Mouse (Mus musculus) embryonic facial prominence, embryonic 13.5 days (tissue): ENCODE measurements around the gene Secisbp2l. TPM values are rescaled to one million over a fixed set of nuclear protein-coding genes. Genes with fewer than 3 reads are reported as not detected.

Experiments used
- ATAC-seq: fragments of 200-750 bp; cut with Nextera tagmentation; 2 replicates; pipeline ENCODE4 v1.8.0; 2017; ENCODE audit warnings: low read depth; ENCODE audit not compliant: insufficient number of reproducible peaks, insufficient read depth, low FRiP score, low TSS enrichment
- H3K27ac ChIP-seq: fragments of 300-500 bp; sonication (generic); 2 replicates; pipeline ENCODE4 v1.5.1; 2015; ENCODE audit warnings: moderate library complexity, mild to moderate bottlenecking, inconsistent platforms
- H3K27me3 ChIP-seq: fragments of 300-500 bp; sonication (generic); 2 replicates; pipeline ENCODE4 v1.6.1; 2015; ENCODE audit warnings: mild to moderate bottlenecking, inconsistent platforms
- H3K36me3 ChIP-seq: fragments of 300-500 bp; sonication (generic); 2 replicates; pipeline ENCODE4 v1.6.1; 2015; ENCODE audit warnings: mild to moderate bottlenecking, inconsistent platforms
- H3K4me1 ChIP-seq: fragments of 300-500 bp; sonication (generic); 2 replicates; pipeline ENCODE4 v1.6.1; 2015; ENCODE audit warnings: inconsistent platforms
- H3K4me2 ChIP-seq: fragments of 300-500 bp; sonication (generic); 2 replicates; pipeline ENCODE4 v1.6.1; 2015; ENCODE audit warnings: moderate library complexity, mild to moderate bottlenecking, inconsistent platforms
- H3K4me3 ChIP-seq: fragments of 300-500 bp; sonication (generic); 2 replicates; pipeline ENCODE4 v1.5.1; 2015; ENCODE audit warnings: mild to moderate bottlenecking, inconsistent platforms
- H3K9ac ChIP-seq: fragments of 300-500 bp; sonication (generic); 2 replicates; pipeline ENCODE4 v1.6.1; 2015; ENCODE audit warnings: mild to moderate bottlenecking, inconsistent platforms
- H3K9me3 ChIP-seq: fragments of 300-500 bp; sonication (generic); 2 replicates; pipeline ENCODE4 v1.6.1; 2016; ENCODE audit warnings: inconsistent platforms
- WGBS: fragments of 180-500 bp; shearing (Covaris S2); methylation state at CpG from one replicate; pipeline ENCODE4 v1.1.7; 2015; ENCODE audit warnings: mixed read lengths; 5-methylcytosine and 5-hydroxymethylcytosine counted together
- polyA plus RNA-seq: library from polyadenylated mRNA; unstranded; fragments of >200 nt; fragmentation: Nextera tagmentation; extraction: Ambion mirVana; gene quantifications from 2 replicates; pipeline ENCODE4 v1.2.1, GENCODE M21; 2015

Gene Secisbp2l
- polyA plus RNA-seq, 1 experiment from 2014 or later, result 21.5 TPM

DNA sequence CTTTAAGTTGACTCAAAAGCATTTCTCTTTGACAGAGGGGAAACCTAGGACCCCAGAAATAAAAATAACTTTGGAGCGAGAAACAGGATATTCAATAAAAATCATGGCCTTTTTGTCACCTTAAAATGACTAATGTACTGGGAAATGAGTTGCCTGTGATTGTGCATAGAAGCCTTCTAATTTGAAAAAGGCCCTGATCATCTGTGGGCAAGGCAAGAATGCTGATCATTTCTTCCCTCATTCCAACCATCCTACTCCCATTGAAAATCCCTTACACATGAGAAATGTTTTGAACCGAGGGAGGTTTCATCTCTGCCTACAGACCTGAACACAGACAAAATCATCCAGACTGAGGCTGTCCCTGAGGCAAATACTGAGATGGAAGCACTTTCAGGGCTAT is 79.8 kb downstream of the Secisbp2l start:
- Histone ChIP-seq H3K27ac (no peak overlapping the region), H3K9me3 (no peaks in the 10 kb centered on the region), H3K4me2 (no peak overlapping the region), H3K4me3 (no peak overlapping the region), H3K36me3 (no peaks in the 10 kb centered on the region), H3K4me1 (peaks cover 8% of the 10 kb centered on the region; the same call in 1 of the 2 replicates), H3K27me3 (no peaks in the 10 kb centered on the region), H3K9ac (no peak overlapping the region)
- ATAC-seq, result no peak
- 78% methylated on average over 2 of the region's 2 CpGs for WGBS

GRCm38 (mm10) chr2:125701606-125702005 is 81.1 kb downstream of the Secisbp2l start:
- no peak overlapping the region for H3K27ac ChIP-seq
- H3K9me3 ChIP-seq, result no peaks in the 10 kb centered on the region
- ATAC-seq, result no peak
- H3K4me2 ChIP-seq, result no peak overlapping the region
- 92% methylated on average over 2 of the region's 2 CpGs for WGBS
- H3K36me3 ChIP-seq, result no peaks in the 10 kb centered on the region
- no peak overlapping the region for H3K4me3 ChIP-seq
- H3K4me1 ChIP-seq, result peaks cover 8% of the 10 kb centered on the region; the same call in 1 of the 2 replicates
- no peak overlapping the region for H3K9ac ChIP-seq
- no peaks in the 10 kb centered on the region for H3K27me3 ChIP-seq

DNA sequence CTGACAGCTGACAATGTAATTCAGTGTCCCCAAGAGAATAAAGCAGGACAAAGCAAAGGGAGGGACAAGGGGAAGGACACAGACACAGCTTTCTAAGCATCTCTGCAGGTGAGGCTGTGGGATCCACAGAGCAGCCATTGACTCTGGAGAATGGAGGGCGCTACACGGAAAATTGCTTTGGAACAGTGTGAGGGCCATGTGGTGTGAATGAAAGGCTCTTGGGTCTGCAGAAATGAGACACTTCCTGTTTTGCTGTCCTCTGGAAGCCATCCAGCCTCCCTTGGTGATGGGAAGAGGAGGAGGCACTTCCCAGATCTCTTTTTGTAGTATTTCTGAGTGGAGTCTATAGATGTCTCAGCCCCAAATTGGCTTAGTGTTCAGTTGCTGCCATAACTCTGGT is 86.5 kb downstream of the Secisbp2l start:
- H3K4me1 ChIP-seq, result peaks cover 6% of the 10 kb centered on the region
- no peaks in the 10 kb centered on the region for H3K36me3 ChIP-seq
- no peak overlapping the region for H3K9ac ChIP-seq
- H3K4me2 ChIP-seq, result no peak overlapping the region
- WGBS, result 47% methylated on average over 2 of the region's 2 CpGs
- no peak overlapping the region for H3K4me3 ChIP-seq
- no peak for ATAC-seq
- H3K9me3 ChIP-seq, result no peaks in the 10 kb centered on the region
- no peaks in the 10 kb centered on the region for H3K27me3 ChIP-seq
- no peak overlapping the region for H3K27ac ChIP-seq

DNA sequence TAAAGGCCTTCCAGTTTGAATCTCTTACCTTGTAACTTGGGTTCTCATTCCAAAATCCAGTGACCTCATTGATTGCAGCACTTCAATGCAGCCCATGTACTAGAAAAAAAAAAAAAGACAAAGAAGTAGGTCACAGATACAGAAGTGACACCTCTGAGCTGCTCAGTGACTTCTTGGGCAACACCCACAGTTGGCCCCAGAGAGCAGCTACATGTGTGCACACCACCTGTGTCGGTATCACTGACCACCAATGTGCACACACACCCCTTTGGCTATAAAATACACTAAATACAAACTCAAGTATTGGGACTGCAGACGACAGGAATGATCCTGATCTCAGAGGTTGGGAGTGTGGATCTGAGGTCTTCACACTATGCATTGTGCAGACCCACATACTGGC is 87.9 kb downstream of the Secisbp2l start:
- H3K4me3 ChIP-seq, result no peak overlapping the region
- 76% methylated on average over 2 of the region's 2 CpGs for WGBS
- H3K9me3 ChIP-seq, result no peaks in the 10 kb centered on the region

DNA sequence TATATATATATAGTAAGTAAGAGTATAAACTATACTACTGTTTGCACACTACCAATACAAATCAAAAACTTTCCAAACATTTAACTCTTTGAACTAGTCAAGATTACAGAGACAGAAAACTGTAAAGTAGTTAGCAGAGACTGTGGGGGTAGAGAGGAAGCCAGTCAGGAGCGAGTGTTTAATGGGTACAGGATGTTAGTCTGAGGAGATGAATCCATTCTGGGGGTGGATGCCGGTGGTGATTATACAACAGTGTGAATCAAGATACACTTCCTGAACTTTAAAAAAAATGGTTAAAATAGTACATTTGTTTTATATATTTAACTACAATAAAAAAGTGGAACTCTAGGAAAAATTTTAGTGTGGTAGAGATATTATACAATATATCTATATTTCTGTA is 90.7 kb downstream of the Secisbp2l start:
- 32% methylated on average over 2 of the region's 2 CpGs for WGBS
- ATAC-seq, result no peak

More for the DNA sequence above, 87.9 kb downstream of the Secisbp2l start:
- no peak overlapping the region for H3K27ac ChIP-seq
- peaks cover 6% of the 10 kb centered on the region for H3K4me1 ChIP-seq
- no peak overlapping the region for H3K4me2 ChIP-seq
- H3K27me3 ChIP-seq, result no peaks in the 10 kb centered on the region
- ATAC-seq, result no peak
- H3K9ac ChIP-seq, result no peak overlapping the region
- H3K36me3 ChIP-seq, result no peaks in the 10 kb centered on the region

More for the DNA sequence above, 90.7 kb downstream of the Secisbp2l start:
- Histone ChIP-seq H3K27ac (no peak overlapping the region), H3K9me3 (no peaks in the 10 kb centered on the region), H3K4me3 (no peak overlapping the region), H3K9ac (no peak overlapping the region), H3K36me3 (no peaks in the 10 kb centered on the region), H3K4me1 (peaks cover 6% of the 10 kb centered on the region), H3K4me2 (no peak overlapping the region), H3K27me3 (no peaks in the 10 kb centered on the region)

Other genes with a start within 250 kb of the Secisbp2l start
- gene Cep152, start 157.8 kb downstream of the Secisbp2l start, polyA plus RNA-seq, result 6.7 and 9.0 TPM in 2 replicates
- gene Eid1, start 109.8 kb downstream of the Secisbp2l start, polyA plus RNA-seq, result 292 and 317 TPM in 2 replicates
- gene Shc4, start 58.7 kb downstream of the Secisbp2l start, polyA plus RNA-seq, result 1.5 and 2.0 TPM in 2 replicates
- 37.7 and 41.4 TPM in 2 replicates for gene Galk2, start 76.2 kb upstream of the Secisbp2l start, polyA plus RNA-seq
- 84.7 and 87.6 TPM in 2 replicates for gene Cops2, start 76.3 kb upstream of the Secisbp2l start, polyA plus RNA-seq